Mouse (Mus musculus): ENCODE measurements at regions not wholly inside any gene's neighbourhood (a gene's known extent, or its start where the extent isn't known, plus 50 kb on each side); places are given as distances from the start of the nearest gene placed in this dataset.
A peak's percentile ranks its signal among the peaks of the same experiment; 100 is the strongest.

DNA sequence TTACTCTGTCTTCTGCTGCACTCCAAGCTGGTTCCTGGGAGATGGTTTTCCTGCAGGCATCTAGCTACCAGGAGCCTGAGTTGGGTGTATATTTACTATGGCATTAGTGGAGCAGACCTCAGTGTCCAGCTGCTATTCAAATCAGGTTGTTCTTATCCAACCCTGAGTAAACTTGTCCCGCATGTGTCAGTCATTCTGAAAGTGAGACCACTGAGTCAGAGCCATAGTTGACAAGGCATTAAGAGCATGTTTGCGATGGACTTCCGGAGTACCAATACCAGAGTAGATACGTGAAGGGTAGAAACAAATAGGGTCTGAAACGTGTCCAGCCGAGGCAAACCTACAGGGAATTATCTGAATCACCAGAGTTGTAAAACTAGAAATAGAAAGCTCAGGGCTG, 520.6 kb downstream of the Defb40 start:
- no peaks in the 10 kb centered on the region for H3K9me3 ChIP-seq (ENCODE audit: control insufficient read depth, low read length)
- H3K9ac ChIP-seq (ENCODE audit: low read length), result no peak overlapping the region
- no peak overlapping the region for H3K4me2 ChIP-seq
- ATAC-seq (ENCODE audit: low FRiP score) (no peak), DNase-seq (ENCODE audit: low spot score, missing footprints) (no peak)
- no peaks in the 10 kb centered on the region for H3K27me3 ChIP-seq (ENCODE audit: control insufficient read depth, insufficient read depth, low read length)
- no peaks in the 10 kb centered on the region for H3K36me3 ChIP-seq (ENCODE audit: control insufficient read depth, insufficient read depth, low read length)
- no peaks in the 10 kb centered on the region for H3K4me1 ChIP-seq (ENCODE audit: control insufficient read depth, insufficient read depth, low read length)
- no peak overlapping the region for H3K27ac ChIP-seq (ENCODE audit: low read depth, low read length)
- 94% methylated on average over 6 of the region's 6 CpGs for WGBS
- H3K4me3 ChIP-seq (ENCODE audit: low read depth, low read length), result no peak overlapping the region

DNA sequence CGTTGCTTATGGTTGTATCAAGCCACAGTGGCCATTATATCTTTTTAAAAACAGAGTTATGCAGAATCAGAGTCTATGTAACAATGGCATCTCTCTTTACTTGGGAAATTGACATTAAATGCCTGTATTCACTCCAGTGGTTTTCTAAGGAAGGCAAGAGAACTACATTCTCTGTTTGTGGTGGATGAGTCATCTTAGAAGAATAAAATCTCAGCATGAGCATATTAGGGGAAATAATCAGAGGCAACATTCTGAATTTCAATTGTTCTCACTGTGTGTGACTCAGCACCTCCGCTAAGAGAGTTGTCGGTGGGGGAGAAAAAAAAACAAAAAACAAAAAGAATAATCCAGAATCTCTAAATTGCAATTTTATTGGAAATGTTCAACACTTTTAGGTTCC, 529.0 kb downstream of the Defb40 start:
- no peaks in the 10 kb centered on the region for H3K27me3 ChIP-seq (ENCODE audit: control insufficient read depth, insufficient read depth, low read length)
- no peak overlapping the region for H3K9ac ChIP-seq (ENCODE audit: low read length)
- H3K9me3 ChIP-seq (ENCODE audit: control insufficient read depth, low read length), result no peaks in the 10 kb centered on the region
- no peak overlapping the region for H3K4me2 ChIP-seq
- no peaks in the 10 kb centered on the region for H3K4me1 ChIP-seq (ENCODE audit: control insufficient read depth, insufficient read depth, low read length)
- no peak overlapping the region for H3K27ac ChIP-seq (ENCODE audit: low read depth, low read length)
- ATAC-seq (ENCODE audit: low FRiP score), result no peak
- 76% methylated on average over 3 of the region's 3 CpGs for WGBS
- no peaks in the 10 kb centered on the region for H3K36me3 ChIP-seq (ENCODE audit: control insufficient read depth, insufficient read depth, low read length)
- no peak for DNase-seq (ENCODE audit: low spot score, missing footprints)
- no peak overlapping the region for H3K4me3 ChIP-seq (ENCODE audit: low read depth, low read length)

DNA sequence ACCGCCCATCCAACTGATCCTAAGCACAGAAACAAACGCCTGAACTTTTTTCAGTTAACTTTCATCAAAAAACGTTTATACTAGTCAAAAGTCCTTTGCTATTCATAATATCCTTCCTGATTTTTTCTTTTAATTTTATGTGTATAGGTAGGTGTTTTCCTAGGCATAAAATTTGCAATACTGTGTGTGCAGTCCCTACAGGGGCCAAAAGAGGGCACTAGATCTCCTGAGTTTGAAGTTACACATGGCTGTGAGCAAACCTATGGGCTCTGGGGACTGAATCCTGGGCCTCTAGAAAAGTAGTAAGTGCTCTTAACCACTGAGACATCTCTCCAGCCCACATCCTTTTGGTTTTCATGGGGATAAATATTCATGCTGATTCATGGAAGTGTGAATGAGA, 535.8 kb downstream of the Defb40 start:
- DNase-seq (ENCODE audit: low spot score, missing footprints) (no peak), ATAC-seq (ENCODE audit: low FRiP score) (no peak)
- no peaks in the 10 kb centered on the region for H3K4me1 ChIP-seq (ENCODE audit: control insufficient read depth, insufficient read depth, low read length)
- no peak overlapping the region for H3K9ac ChIP-seq (ENCODE audit: low read length)
- no peak overlapping the region for H3K4me2 ChIP-seq
- H3K36me3 ChIP-seq (ENCODE audit: control insufficient read depth, insufficient read depth, low read length), result no peaks in the 10 kb centered on the region
- H3K27me3 ChIP-seq (ENCODE audit: control insufficient read depth, insufficient read depth, low read length), result no peaks in the 10 kb centered on the region
- WGBS, result 71% methylated on average over 3 of the region's 3 CpGs
- no peak overlapping the region for H3K4me3 ChIP-seq (ENCODE audit: low read depth, low read length)
- no peaks in the 10 kb centered on the region for H3K9me3 ChIP-seq (ENCODE audit: control insufficient read depth, low read length)
- H3K27ac ChIP-seq (ENCODE audit: low read depth, low read length), result no peak overlapping the region

DNA sequence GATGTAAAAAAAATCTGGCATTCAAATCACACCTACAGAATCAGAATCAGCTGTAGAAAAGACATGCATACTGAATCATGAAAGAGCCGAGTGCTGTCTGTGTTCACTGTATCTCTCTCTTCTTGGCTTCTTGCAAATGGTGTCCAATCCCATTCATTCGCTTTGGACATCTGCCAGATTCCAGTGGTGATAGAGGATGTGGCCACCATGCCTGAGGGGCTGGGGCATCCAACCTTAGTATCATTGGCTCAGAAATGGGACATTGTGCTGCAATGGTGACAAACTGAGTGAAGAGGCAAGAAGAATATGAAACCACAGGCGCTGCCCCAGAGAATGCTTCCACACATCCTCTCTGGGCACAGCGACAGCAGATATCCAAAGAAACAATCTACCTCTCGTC, 555.2 kb downstream of the Defb40 start:
- no peaks in the 10 kb centered on the region for H3K4me1 ChIP-seq (ENCODE audit: control insufficient read depth, insufficient read depth, low read length)
- ATAC-seq (ENCODE audit: low FRiP score), result no peak
- no peaks in the 10 kb centered on the region for H3K27me3 ChIP-seq (ENCODE audit: control insufficient read depth, insufficient read depth, low read length)
- WGBS, result 86% methylated on average over 5 of the region's 5 CpGs
- H3K9ac ChIP-seq (ENCODE audit: low read length), result no peak overlapping the region
- H3K9me3 ChIP-seq (ENCODE audit: control insufficient read depth, low read length), result no peaks in the 10 kb centered on the region; the same call in 1 of the 2 replicates
- H3K4me3 ChIP-seq (ENCODE audit: low read depth, low read length), result no peak overlapping the region
- DNase-seq (ENCODE audit: low spot score, missing footprints), result no peak
- no peaks in the 10 kb centered on the region for H3K36me3 ChIP-seq (ENCODE audit: control insufficient read depth, insufficient read depth, low read length)
- no peak overlapping the region for H3K27ac ChIP-seq (ENCODE audit: low read depth, low read length)
- H3K4me2 ChIP-seq, result no peak overlapping the region

DNA sequence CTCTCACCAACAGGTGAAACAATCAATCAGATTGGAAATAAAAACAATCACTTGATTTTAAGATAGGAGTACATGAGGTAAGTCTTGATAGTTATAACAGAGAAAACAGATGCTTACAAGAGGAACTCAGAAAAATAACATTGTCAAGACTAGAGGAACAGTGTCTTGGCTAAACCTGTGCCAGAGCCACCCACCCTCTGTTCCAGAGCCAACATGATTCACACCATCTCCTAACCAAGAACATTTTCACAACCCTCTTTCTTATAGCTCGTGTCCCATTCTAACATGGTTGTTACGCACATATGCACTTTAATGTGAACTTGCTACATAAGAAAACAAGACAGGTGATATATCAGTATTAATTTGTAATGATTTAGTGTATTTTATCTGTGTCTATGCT, 565.6 kb downstream of the Defb40 start:
- Histone ChIP-seq H3K4me3 (ENCODE audit: low read depth, low read length) (no peak overlapping the region), H3K4me1 (ENCODE audit: control insufficient read depth, insufficient read depth, low read length) (no peaks in the 10 kb centered on the region), H3K27ac (ENCODE audit: low read depth, low read length) (no peak overlapping the region), H3K27me3 (ENCODE audit: control insufficient read depth, insufficient read depth, low read length) (no peaks in the 10 kb centered on the region), H3K4me2 (no peak overlapping the region), H3K9ac (ENCODE audit: low read length) (no peak overlapping the region), H3K9me3 (ENCODE audit: control insufficient read depth, low read length) (no peaks in the 10 kb centered on the region), H3K36me3 (ENCODE audit: control insufficient read depth, insufficient read depth, low read length) (no peaks in the 10 kb centered on the region)
- WGBS, result 82% methylated on average over 2 of the region's 2 CpGs
- no peak for DNase-seq (ENCODE audit: low spot score, missing footprints)
- no peak for ATAC-seq (ENCODE audit: low FRiP score)

DNA sequence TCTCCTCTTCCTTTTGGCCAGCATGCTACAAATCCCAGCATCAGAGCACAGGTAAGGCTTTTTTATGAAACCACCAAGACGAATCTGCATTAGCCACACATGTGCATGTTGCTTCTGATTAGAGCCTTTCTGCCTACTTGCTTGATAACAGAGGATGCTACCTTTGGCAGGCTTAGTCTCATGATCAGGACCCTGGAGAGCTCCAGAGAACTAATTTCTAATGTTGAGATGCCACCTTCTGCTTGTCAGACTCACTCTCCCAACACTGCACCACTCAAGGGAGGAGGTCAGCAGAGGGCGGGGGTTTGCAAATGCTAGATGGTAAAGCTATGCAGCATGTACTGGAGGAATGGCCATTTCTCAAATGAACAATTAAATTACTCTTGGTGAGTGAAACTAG, 571.6 kb downstream of the Defb40 start:
- ATAC-seq (ENCODE audit: low FRiP score), result no peak
- Histone ChIP-seq H3K4me3 (ENCODE audit: low read depth, low read length) (no peak overlapping the region), H3K4me1 (ENCODE audit: control insufficient read depth, insufficient read depth, low read length) (no peaks in the 10 kb centered on the region), H3K36me3 (ENCODE audit: control insufficient read depth, insufficient read depth, low read length) (no peaks in the 10 kb centered on the region), H3K9ac (ENCODE audit: low read length) (no peak overlapping the region), H3K27me3 (ENCODE audit: control insufficient read depth, insufficient read depth, low read length) (no peaks in the 10 kb centered on the region), H3K9me3 (ENCODE audit: control insufficient read depth, low read length) (no peaks in the 10 kb centered on the region), H3K27ac (ENCODE audit: low read depth, low read length) (no peak overlapping the region), H3K4me2 (no peak overlapping the region)
- 72% methylated on average over 2 of the region's 2 CpGs for WGBS
- DNase-seq (ENCODE audit: low spot score, missing footprints), result no peak

DNA sequence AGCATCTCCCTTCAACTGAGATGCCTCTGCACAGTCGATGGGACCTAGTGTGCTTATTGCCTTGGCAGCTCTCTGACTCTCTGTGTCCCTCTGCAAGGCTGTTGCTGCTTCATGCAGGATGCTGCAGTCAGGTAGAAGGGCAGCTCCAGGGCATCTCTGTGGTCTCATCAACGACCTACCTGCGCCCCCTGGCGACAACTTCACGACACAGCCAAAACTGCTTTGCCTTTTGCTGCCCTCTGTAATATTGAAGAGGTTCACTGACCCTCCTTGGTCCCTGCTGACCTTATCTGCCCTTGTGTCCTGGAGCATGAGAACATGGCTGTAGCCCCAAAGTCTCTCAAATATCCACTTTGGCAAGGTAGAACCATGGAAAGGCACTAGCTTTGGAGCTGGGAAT, 589.7 kb downstream of the Defb40 start:
- H3K27me3 ChIP-seq (ENCODE audit: control insufficient read depth, insufficient read depth, low read length), result no peaks in the 10 kb centered on the region
- no peaks in the 10 kb centered on the region for H3K36me3 ChIP-seq (ENCODE audit: control insufficient read depth, insufficient read depth, low read length)
- ATAC-seq (ENCODE audit: low FRiP score) (peak; percentile 84), DNase-seq (ENCODE audit: low spot score, missing footprints) (peak; percentile 93)
- H3K9me3 ChIP-seq (ENCODE audit: control insufficient read depth, low read length), result no peaks in the 10 kb centered on the region
- H3K9ac ChIP-seq (ENCODE audit: low read length), result no peak overlapping the region
- no peaks in the 10 kb centered on the region for H3K4me1 ChIP-seq (ENCODE audit: control insufficient read depth, insufficient read depth, low read length)
- no peak overlapping the region for H3K4me2 ChIP-seq
- whole genome bisulfite sequencing, result 4% methylated on average over 5 of the region's 5 CpGs
- H3K4me3 ChIP-seq (ENCODE audit: low read depth, low read length), result no peak overlapping the region
- no peak overlapping the region for H3K27ac ChIP-seq (ENCODE audit: low read depth, low read length)

DNA sequence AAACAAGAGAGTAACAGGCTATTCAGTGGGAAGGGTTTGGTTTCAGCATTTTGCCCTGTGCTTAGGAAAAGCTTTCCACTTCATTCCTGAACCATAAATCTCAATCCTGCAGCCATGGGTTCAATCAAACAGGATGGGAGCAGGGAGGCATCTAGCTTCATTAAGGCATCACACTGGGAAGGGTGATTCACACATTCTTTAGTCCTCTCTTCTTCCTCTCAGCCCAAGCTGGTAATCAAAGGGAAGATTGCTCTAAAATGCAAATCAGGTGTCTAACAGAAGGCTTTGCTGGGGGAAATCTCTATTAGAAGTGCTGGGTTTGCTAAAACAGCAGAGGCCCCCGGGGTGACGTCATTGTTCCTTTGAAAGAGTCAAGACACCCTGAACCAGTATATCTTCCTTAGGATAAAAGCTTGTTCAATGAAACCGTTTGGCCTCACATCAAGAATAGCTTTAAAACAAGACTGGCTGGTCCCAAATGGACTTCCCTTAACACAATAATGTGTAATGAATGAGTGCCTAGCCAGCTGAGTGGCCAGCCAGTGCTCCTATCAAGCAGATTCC, 596.4 kb downstream of the Defb40 start:
- H3K36me3 ChIP-seq (ENCODE audit: control insufficient read depth, insufficient read depth, low read length), result no peaks in the 10 kb centered on the region
- H3K9ac ChIP-seq (ENCODE audit: low read length), result no peak overlapping the region
- no peak for DNase-seq (ENCODE audit: low spot score, missing footprints)
- ATAC-seq (ENCODE audit: low FRiP score), result no peak
- 15% methylated on average over 3 of the region's 3 CpGs for WGBS
- no peaks in the 10 kb centered on the region for H3K27me3 ChIP-seq (ENCODE audit: control insufficient read depth, insufficient read depth, low read length)
- no peak overlapping the region for H3K4me2 ChIP-seq
- no peak overlapping the region for H3K27ac ChIP-seq (ENCODE audit: low read depth, low read length)
- H3K4me1 ChIP-seq (ENCODE audit: control insufficient read depth, insufficient read depth, low read length), result no peaks in the 10 kb centered on the region
- no peaks in the 10 kb centered on the region for H3K9me3 ChIP-seq (ENCODE audit: control insufficient read depth, low read length)
- H3K4me3 ChIP-seq (ENCODE audit: low read depth, low read length), result no peak overlapping the region

DNA sequence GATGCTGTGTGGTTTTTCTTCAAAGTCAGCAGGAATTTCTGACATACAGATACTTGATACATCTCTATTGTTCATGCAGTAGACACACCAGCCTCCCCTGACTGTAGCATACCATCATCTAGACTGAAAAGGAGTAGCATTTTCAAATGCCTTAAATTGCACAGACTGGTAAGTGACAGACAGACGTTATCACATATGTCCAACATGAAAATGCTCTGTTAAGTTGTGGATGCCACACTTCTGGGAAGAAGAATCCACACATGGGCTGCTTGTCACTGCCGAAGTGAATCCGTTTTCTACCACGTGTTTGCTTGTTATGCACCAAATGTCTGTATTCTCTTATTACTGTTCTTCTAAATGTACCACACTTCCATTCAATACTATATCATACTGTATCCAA, 629.3 kb downstream of the Defb40 start:
- DNase-seq (ENCODE audit: low spot score, missing footprints), result no peak
- no peak overlapping the region for H3K4me3 ChIP-seq (ENCODE audit: low read depth, low read length)
- no peaks in the 10 kb centered on the region for H3K4me1 ChIP-seq (ENCODE audit: control insufficient read depth, insufficient read depth, low read length)
- no peaks in the 10 kb centered on the region for H3K27me3 ChIP-seq (ENCODE audit: control insufficient read depth, insufficient read depth, low read length)
- H3K27ac ChIP-seq (ENCODE audit: low read depth, low read length), result no peak overlapping the region
- H3K9me3 ChIP-seq (ENCODE audit: control insufficient read depth, low read length), result no peaks in the 10 kb centered on the region
- no peak overlapping the region for H3K9ac ChIP-seq (ENCODE audit: low read length)
- no peaks in the 10 kb centered on the region for H3K36me3 ChIP-seq (ENCODE audit: control insufficient read depth, insufficient read depth, low read length)
- ATAC-seq (ENCODE audit: low FRiP score), result no peak
- no peak overlapping the region for H3K4me2 ChIP-seq
- 85% methylated on average over 4 of the region's 4 CpGs for WGBS

DNA sequence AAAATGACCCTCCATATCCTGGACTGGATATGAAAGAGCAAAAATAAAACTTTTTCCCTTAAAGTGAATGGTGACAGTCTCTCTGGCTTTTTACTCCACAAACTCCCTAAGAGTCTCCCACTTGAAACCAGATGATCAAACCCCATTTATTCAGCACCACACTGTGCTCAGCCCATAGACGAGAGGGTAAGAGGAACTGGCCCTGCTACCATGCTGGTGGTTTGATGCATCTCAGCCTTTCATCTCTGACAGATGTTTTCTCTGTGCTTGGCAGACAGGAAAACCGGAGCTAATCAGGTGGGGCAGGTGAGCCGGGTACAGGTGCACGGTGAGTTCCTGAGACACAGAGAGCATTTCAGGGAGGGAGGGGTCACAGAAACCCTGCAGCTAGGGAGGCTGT, 631.8 kb downstream of the Defb40 start:
- Histone ChIP-seq H3K27ac (ENCODE audit: low read depth, low read length) (no peak overlapping the region), H3K36me3 (ENCODE audit: control insufficient read depth, insufficient read depth, low read length) (no peaks in the 10 kb centered on the region), H3K4me2 (no peak overlapping the region), H3K9ac (ENCODE audit: low read length) (no peak overlapping the region), H3K27me3 (ENCODE audit: control insufficient read depth, insufficient read depth, low read length) (no peaks in the 10 kb centered on the region), H3K4me1 (ENCODE audit: control insufficient read depth, insufficient read depth, low read length) (no peaks in the 10 kb centered on the region), H3K9me3 (ENCODE audit: control insufficient read depth, low read length) (no peaks in the 10 kb centered on the region), H3K4me3 (ENCODE audit: low read depth, low read length) (no peak overlapping the region)
- WGBS, result 75% methylated on average over 4 of the region's 4 CpGs
- no peak for DNase-seq (ENCODE audit: low spot score, missing footprints)
- no peak for ATAC-seq (ENCODE audit: low FRiP score)
